Mouse (Mus musculus) bone marrow, adult 2 months (tissue): ENCODE results near the gene Cyp2ab1.

Source experiments
- CTCF ChIP-seq: fragments of 200-500 bp; IDR thresholded peaks from 2 replicates; pipeline ENCODE4 v1.5.1; 2011; ENCODE audit warnings: low read length, control low read depth; ENCODE audit not compliant: control insufficient read depth, insufficient read depth
- POLR2A ChIP-seq: fragments of 200-500 bp; IDR thresholded peaks from 2 replicates; pipeline ENCODE4 v1.6.1; 2011; ENCODE audit warnings: low read depth, mild to moderate bottlenecking, control low read depth, low read length, borderline replicate concordance; ENCODE audit not compliant: control insufficient read depth

- no peak for TF ChIP-seq POLR2A
- TF ChIP-seq CTCF: no peak
These were observed at the start of gene Cyp2ab1 for GRCm38 (mm10) chr16:20325286-20325685.
